Mouse (Mus musculus) CD4-positive, CD25-positive, alpha-beta regulatory T cell, adult 4 months (primary cell): ENCODE results near the gene Ndufc1. TPM values are rescaled to one million over a fixed set of nuclear protein-coding genes. Genes with fewer than 3 reads are reported as not detected.
"Not testable (repeated sequence)": the region's sequence is repeated elsewhere in the genome, so short reads cannot be mapped to it uniquely, and the experiment has no call there.

ENCODE experiments used
- ATAC-seq: one replicate; pipeline ENCODE4 v1.8.0; 2017
- polyA plus RNA-seq, 2 experiments: library from polyadenylated mRNA; unstranded; fragments of 100-300 nt; shearing (Covaris generic); gene quantifications; one replicate each; pipeline ENCODE4 v1.2.1; 2017

Ndufc1 gene
- polyA plus RNA-seq = 100 to 1,000 TPM; 177 to 260 TPM

DNA sequence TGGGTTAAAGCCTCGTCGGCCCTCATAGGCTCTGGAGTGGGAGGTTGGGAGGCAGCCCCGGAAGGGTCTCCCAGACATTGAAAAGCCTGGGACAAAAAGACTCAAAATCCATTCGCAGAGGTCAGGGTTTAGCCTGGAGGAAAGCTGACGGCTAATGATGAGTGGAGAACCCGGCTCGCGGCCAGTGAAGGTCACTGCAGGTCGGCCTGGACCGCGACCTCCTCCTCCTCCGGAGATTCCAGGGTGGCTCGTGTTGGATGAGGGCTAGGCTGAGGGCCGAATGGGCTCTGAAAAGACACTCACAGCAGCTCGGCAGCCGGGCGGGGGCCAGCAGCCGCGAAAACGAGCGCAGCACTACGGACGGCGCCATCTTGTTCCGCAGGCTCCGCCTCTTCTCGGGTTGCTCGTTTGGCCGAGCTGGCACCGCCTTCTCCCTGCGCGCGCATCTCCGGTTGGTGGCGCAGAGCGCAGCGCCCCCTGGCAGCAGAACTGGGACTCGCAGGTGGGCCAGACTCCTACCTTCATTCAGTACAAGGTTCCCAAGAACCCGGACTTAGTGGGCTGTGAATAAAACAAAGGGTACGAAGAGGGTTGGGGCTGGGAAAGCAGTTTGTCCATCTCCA is at the start of gene Ndufc1:
Ndufc1 (minus strand) TSS at position 428 of the 623 bp plus-strand sequence.
- peak; percentile 96 for ATAC-seq

DNA sequence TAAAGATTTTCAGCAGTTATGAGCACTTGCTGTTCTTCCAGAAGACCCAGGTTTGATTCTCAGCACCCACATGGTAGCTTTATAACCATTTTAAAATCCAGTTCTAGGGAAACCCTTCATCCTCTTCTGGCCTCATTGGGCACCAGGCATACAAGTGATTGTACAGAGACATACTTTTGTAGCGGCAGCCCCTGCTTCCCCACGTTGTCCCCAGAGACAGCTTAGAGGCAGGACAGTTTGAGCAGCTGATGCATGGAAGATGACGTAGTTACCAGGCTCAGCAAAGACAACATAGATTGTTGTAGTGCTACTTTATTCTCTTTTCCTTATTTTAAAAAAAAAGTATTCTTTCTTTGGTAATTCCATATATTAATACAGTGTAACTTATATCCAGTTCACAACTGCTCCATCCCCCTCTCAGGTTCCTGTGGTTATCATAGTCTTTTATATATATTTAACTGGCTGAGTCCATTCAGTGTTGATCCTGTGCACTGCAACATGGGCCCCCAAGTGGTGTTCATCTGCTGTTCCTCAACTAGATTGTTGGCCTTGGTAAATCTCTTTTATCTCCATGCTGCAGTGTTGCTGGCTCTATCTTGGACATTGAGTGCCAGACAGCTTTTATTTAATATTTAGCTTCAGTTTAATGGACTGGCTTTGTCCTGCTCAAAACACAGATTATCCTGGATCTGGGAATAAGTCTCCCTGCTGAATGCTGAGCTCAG is 26.2 kb upstream of the Ndufc1 start:
- no peak for ATAC-seq

DNA sequence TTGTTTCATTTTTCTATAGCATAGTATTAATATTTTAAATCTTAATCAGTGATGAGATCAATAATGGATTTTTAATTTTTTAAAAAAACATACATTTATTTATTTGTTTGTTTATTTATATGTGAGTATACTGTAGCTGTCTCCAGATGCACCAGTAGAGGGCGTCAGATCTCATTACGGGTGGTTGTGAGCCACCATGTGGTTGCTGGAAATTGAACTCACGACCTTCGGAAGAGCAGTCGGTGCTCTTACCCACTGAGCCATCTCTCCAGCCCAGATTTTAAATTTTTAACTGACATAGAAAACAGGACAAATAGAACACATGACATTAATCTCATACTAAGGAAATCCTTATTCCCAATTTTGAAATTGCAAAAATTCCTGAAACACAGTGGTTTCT is 25.6 kb upstream of the Ndufc1 start:
- not testable (repeated sequence) for ATAC-seq

DNA sequence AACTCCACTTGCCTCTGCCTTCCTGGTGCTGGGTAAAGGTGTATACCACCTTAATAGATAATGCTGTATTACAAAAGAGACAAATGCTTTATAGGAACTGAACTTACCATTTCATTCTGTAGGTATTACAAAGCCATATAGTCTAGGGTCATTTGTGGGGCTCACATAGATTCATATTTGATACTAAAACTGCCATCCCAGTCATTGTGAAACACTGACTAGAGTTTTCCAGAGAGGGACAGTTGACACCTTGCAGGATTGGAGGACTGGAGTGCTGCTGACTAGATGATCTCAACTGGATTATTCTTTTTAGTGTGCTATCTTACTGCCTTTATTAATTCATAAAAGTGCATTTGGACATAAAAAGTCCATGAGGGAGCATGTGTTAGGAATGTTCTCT is 16.6 kb upstream of the Ndufc1 start:
- no peak for ATAC-seq

DNA sequence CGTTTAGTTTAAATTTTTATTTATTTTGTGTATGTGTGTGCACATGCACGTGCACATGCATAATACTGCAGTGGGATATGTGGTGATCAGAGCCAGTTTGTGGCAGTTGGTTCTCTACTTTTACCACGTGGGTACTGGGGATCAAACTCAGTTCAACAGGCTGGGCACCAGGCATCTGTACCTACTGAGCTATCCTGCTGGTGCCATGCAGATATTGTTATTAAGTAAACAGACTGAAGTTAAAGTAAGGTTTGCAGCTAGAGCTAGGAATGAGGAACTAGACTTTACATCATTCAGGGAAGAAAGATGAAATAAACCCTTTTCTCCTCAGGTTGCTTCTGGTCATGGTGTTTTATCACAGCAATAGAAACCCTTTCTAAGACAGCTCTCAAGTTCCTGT is 13.1 kb upstream of the Ndufc1 start:
- no peak for ATAC-seq

DNA sequence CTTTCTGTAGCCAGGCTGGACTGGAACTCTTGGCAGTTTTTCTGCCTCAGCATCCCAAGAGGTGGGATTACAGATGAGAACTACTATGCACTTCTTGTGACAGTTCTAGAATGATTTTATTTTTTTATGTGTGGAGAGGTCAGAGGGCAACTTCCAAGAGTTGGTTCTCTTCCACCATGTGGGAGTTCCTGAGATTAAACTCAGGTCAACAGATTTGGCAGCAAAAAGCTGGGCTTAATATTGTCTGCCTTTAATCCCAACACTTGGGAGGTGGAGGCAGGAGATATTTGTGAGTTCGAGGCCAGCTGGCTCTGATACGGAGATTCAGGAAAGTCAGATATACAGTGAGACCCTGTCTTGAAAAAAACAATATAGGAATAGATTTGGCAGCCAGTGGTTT is 9.2 kb upstream of the Ndufc1 start:
- ATAC-seq = no peak

DNA sequence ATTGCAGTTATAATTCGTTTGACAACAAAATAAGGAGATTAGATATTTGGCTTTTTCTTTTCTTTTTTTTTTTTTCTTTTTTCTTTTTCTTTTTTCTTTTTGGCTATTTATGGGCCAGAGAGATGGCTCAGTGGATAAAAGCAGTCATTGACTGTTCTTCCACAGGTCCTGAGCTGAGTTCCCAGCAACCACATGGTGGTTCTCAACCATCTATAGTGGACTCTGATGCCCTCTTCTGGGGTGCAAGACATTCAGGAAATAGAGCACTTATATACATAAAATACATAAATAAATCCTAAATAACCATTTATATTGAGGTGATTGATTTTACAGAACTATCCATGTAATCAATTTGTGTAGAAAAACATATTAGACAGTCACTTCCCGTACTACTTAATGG is 8.7 kb upstream of the Ndufc1 start:
- ATAC-seq = no peak

DNA sequence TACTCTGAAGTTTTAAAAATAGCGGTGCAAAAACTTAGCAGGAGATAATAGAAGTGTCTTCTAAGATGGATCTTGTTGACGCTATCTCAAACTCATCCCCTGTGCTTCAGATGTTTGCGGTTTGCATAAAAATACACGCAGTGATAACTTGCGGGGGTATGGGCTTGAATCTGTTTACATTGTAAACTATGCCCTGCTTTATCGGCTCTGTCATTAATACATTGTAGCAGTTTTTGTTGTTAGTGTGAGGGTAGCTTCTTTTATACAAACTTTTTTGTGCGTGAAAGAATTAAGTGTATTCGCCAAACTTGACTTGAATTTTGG is 8.3 kb upstream of the Ndufc1 start:
- no peak for ATAC-seq

DNA sequence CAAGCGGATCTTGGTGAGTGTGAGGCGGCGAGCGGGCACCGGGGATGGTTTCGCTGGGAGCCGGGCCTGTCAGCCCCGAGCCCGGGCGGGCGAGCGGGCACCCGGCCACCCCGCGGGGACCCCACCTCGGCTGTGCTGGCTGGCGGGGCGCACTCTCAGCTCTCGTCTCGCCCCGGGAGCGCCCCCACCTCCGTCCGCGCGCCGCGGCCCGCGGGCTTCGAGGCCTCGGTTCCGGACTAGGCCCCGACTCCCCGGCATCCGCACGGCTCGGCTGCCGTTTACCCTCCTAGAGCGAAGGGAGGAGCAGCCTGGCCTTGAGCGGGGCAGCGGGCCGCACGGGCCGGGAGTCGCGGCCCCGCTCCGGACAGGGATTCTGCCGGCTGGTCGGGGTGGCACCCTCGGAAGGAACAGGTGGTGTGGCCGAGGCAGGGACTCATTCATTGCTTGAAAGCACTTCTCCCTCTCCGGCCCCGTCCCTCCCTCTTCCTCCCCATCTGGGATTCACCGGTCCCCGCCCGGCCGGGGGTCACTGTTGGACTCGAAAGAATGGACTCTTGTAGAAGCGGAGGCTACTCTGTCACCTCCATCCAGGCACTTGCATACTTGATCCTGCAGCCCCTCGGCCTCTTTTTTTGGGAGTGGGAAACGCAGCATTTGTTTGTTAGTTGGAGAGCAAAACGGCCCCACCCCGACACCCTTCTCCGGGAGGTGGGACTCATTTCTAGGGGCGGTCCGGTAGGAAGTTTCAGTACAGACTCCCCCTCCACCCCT is 7.8 kb upstream of the Ndufc1 start:
- peak; percentile 48 for ATAC-seq

DNA sequence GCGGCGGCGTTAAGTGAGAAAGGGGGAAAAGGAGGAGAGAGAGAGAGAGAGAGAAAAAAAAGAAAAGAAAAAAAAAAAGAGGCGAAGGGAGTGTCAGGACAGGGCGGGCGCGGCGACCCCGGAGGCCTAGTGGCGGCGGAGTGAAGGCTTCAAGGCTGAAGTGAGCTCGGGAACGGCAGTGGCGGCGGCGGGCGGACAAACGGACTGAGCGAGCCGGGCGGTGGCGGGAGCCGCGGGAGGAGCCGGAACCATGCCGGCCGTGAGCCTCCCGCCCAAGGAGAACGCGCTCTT is 7.2 kb upstream of the Ndufc1 start:
- peak; percentile 38 for ATAC-seq

DNA sequence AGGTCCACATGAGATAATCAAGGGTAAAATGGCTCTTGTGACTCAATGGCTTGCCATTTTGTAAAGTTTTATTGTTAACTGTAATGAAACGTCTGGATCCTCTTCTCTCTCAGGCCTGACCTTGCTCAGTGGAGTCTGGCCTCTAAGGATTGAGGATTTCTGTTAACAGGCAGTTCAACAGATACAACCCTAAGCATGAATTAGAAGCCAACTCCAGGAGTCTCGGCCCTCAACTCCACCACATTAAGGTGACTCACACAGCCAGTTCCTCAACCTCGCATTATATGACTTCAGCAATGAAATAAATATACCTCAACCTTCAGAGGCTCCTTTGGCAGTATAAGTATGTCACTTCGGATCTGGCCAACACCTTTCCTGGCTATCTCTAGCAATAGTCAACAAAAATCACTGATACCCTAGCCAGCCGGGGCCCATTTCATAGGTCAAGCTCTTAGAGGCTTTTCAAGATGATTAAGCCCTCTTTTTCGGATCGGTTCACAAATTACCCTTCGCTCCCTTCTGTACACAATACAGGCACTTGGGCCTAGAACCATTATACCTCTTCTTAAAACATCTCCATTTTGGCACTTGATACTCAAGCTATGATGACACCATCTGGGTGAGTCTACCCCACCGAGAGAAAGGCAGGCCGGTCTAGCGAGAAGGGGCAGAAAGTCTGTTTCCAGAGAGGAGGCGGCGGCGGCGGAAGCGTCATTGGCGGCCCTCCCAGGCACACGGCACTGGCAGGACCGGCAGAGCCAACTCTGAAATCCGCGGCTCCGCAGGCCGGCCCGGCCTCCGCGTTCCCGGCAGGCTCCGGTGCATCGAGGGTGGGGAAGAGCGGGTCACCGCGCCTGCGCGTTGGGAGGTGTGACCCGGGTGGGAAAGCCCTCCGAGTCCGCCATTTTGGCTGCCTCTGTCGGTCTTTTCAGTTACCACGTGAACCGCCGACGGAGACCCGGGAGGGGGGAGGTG is 6.6 kb upstream of the Ndufc1 start, which contains the start of gene Naa15:
Naa15 (plus strand) TSS at position 51 of the 975 bp plus-strand sequence.
- peak; percentile 83 for ATAC-seq

DNA sequence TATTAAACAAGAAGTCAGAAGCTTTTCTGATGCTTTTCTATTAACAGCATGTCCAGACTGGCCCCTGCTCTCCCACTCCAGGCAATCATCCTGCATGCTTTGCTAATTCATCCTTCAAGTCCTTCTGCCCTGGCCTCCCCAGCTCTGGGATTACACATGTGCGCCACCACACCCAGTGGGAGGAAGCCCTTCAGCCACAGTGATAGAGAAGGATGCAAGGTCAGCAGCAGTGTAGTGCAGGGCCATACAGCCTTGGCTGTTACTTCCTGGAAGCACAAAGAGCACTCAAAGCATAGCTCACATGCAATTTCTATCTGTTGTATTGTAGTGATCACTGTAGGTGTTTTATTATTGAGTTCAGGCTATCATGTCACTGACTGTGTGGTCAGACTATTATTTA is 4.5 kb upstream of the Ndufc1 start:
- no peak for ATAC-seq

DNA sequence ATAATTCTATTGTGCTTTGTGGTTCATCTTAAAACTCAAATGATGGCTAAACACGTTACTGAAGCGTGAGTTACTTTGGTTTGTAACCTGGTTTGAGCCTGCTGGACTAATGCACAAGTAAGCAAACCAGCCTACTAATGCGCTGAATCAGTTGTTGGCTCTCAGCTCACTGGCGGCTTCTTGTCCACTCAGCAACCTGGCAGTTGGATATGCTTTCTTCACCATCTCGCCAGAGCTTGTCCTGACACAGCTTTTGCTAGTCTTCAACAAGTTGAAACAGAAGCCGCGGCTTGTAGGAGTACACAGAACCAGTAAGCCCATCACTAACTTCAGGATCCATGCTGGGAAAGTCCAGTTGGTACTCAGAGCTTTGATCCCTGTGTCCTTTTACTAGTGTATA is 3.7 kb upstream of the Ndufc1 start:
- no peak for ATAC-seq

DNA sequence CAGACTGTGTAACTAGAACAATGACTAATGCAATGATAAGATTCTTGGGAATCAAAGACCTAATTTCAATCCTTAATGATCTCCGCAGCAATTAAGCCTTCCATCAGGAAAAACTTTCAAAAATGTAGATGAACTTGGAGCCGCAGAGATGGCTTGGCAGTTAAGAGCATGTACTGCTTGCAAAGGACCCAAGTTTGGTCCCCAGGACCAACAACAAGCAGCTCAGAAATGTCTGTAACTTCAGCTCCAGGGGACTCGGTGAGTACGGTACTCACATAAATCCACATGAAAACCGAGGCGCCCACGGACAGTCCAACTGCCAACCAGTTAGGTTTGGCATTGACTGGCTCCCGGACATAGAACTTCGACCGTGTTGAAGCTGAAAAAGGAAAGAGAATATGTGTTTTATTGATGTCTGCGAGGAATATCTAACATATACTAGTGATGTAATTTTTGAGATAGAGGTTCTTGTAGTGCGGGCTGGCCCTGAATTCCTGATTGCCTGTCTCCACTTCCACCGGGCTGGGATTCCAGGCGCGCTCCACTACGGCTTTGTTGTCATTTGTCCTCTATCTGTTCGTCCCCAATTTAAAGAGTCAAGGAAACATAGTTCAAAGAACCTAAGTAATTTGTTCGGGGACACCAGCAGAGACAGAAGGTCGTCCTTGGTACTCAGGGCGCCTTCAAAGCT is 773 bp downstream of the Ndufc1 start:
- peak; percentile 25 for ATAC-seq

DNA sequence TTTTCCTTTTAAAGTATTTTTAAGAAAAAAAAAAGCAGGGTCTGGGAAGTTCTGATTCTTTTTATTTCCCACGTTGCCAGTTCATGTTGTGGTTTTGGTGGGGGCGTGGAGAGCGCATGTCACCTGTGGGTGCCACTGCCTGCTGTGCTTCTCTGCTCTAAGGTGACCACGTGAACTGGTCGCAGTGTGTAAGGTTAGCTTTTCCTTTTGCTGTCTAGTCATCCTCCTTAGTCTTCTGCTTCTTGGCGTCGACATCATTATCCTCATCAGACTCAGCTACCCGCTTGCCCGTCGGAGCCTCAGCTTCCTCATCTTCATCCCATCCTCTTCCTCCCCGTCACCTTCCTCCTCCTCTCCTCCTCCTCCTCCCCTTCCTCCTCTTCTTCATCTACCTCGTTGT is 6.2 kb downstream of the Ndufc1 start:
- ATAC-seq = no peak

DNA sequence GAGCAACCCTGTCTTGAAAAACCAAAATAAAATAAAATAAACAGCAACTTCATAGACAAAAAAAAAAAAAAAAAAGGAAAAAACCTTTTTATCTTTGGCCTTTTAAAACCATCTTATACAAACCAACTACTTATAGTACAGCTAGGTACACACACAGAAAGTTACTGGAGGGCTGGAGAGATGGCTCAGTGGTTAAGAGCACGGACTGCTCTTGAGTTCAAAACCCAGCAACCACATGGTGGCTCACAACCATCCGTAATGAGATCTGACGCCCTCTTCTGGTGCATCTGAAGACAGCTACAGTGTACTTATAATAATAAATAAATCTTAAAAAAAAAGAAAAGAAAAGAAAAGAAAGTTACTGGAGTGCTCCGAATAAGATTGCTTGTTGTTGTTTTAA is 6.7 kb downstream of the Ndufc1 start:
- not testable (repeated sequence) for ATAC-seq

DNA sequence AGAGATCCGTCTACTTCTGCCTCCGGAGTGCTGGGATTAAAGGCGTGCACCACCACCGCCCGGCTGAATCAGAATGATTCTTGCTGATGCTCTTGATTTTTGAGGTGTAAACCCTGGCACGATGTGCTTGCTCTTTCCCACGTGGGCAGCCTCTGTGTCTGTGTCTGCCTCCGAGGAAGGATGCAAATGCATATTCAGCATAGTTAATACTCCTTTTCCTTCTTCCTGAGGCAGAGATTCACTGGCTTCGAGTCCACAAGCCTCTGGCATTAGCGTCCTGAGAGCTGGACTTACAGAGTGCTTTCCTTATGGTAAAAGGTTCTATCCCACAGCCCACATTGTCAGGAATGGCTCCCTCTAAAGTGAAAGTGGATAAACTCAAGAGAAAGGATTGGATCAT is 8.1 kb downstream of the Ndufc1 start:
- no peak for ATAC-seq

DNA sequence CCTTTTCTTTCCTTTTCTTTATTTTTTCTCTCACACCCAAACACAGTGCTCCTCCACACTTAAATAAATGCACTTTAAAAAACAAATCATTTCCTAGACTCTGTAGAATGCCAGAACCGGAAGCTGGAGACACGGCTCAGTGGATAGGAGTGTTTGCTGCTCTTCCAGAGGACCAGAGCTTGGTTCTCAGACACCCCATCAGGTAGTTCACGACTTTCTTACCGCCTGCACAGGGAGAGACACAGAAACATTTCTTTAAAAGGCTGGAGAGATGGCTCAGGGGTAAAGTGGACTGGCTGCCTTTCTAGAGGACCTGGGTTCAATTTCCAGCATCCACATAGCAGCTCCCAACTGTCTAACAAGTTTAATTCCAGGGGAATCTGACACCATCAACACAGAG is 9.3 kb downstream of the Ndufc1 start:
- no peak for ATAC-seq

DNA sequence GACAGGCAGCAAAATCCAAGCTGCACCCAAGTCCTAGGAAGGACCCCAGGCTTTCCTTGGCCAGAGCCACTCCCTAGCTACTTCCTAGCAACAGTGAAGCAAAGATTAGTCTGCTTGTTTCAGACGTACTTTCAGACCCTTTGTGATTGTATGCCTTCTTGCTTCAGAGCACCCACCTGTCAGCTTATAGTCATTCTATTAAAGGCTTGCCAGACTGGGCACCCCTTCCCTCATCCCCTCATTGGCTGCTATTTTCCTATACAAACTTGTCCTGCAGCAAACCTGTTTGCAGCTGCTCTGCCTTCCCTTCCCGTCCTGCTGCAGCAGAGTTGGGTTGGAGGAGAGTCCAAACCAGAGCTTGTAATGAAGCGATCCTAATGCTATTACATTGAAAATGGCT is 10.1 kb downstream of the Ndufc1 start:
- ATAC-seq = no peak

DNA sequence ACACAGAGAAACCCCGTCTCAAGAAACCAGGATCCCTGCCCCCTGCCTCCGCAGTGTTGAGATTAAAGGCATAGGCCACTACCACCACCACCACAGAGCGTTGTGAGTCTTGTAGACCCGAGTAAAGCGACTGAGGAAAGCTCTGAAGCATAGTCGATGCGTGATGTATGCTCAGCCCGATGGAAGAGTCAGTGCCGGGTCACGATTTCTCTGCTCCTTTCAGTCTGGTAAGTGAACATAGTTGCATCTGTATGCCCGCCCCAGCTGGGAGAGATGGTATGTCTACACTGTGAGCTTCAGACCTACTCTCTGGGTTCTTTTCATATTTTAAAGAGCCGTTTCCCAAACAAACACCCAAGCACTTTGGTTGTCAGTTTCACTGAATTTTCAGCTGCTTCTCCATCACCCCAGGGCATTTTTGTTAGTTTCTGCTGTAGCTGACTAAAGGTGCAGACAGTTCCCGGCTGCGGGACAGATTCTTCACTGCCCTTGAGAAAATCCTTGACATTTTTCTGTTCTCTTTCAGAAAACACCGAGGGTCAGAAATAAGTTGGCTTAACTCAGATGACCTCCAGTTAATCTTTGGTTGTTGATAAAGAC is 11.0 kb downstream of the Ndufc1 start:
- no peak for ATAC-seq

DNA sequence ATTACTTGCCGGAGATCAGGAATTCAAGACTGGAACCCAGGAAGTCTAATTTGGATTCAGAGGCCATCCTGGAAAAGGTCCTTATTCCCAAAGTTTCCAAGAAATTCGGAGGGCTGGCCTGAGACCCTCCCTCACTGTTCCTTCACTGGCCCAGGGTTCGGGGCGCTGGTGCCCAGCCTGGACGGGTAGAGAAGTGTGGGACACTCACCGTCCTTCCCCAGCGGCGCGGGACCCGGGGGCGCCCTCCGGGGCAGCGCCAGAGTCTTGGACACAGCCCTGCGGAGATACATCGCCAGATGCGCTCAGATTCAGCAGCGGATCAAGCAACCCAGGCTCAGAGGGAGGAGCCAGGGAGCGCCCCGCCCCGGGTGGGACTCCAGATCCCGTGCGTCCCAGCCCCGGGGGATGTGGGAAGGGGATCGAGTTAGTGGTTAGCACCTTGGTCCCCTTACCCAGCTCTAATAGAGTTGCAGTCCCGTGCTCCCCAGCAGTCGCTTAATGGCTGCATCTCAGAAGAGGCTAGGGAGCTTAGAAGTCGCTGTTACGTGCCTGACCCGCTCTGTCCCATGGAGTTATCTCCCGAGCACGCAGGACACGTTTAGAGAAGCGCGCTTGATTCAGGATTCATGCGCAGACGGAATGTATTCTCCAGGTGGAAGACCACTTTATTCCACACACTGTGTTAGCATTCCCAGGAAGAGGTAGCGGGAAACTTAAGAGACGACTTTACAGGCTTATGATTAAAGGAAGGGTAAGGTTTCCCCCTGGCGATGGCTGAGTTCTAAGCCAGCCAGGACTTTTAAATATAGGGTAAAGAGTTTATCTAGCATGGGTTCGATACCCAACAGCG is 12.3 kb downstream of the Ndufc1 start, which contains the start of gene Mgarp:
Mgarp (minus strand) TSS at position 520 of the 850 bp plus-strand sequence.
- ATAC-seq = peak; percentile 82
